Mouse (Mus musculus) cerebellum, adult 2 months (tissue): Measurements from ENCODE around the gene Cdc42se2.

Experiments
- CTCF ChIP-seq: fragments of 200-500 bp; IDR thresholded peaks from 2 replicates; pipeline ENCODE4 v1.5.1; 2011; ENCODE audit warnings: low read depth, mild to moderate bottlenecking, control low read depth, low read length, moderate library complexity, borderline replicate concordance; ENCODE audit not compliant: insufficient read depth
- POLR2A ChIP-seq: fragments of 200-500 bp; IDR thresholded peaks from 2 replicates; pipeline ENCODE4 v1.6.1; 2011; ENCODE audit warnings: low read length, control low read depth, borderline replicate concordance; ENCODE audit not compliant: insufficient read depth

- TF ChIP-seq CTCF (no peak), POLR2A (no peak)
Observed at GRCm38 (mm10) chr11:54779946-54780345, 7.5 kb downstream of the Cdc42se2 start.
